Mouse (Mus musculus) olfactory bulb, adult 2 months (tissue): ENCODE data around the gene Nradd.

Source experiments
- CTCF ChIP-seq: fragments of 200-500 bp; IDR thresholded peaks from 2 replicates; pipeline ENCODE4 v1.5.1; 2012; ENCODE audit warnings: low read depth, mild to moderate bottlenecking, low read length, moderate library complexity; ENCODE audit not compliant: insufficient read depth
- POLR2A ChIP-seq: fragments of 200-500 bp; IDR thresholded peaks from 2 replicates; pipeline ENCODE4 v1.6.1; 2012; ENCODE audit warnings: mild to moderate bottlenecking, low read depth, low read length, moderate library complexity; ENCODE audit not compliant: insufficient read depth

GRCm38 (mm10) chr9:110672462-110673106, 48.3 kb upstream of the Nradd start:
- TF ChIP-seq POLR2A (no peak), CTCF (0 out of 2 replicates have a peak, but pooled peaks have one; percentile 13)
